Mouse (Mus musculus) heart, embryonic 15.5 days (tissue): ENCODE data around the gene RPS10-NUDT3. TPM values are rescaled to one million over a fixed set of nuclear protein-coding genes. Genes with fewer than 3 reads are reported as not detected.

Experiments
- ATAC-seq: fragments of 200-750 bp; cut with Nextera tagmentation; replicated peaks from 2 replicates; pipeline ENCODE4 v1.8.0; 2017; ENCODE audit warnings: low read depth, moderate TSS enrichment; ENCODE audit not compliant: insufficient number of reproducible peaks, insufficient read depth, low FRiP score
- H3K27ac ChIP-seq: fragments of 300-500 bp; sonication (generic); 2 replicates; pipeline ENCODE4 v1.5.1; 2015; ENCODE audit warnings: mild to moderate bottlenecking, inconsistent platforms
- H3K27me3 ChIP-seq: fragments of 300-500 bp; sonication (generic); 2 replicates; pipeline ENCODE4 v1.6.1; 2015; ENCODE audit warnings: inconsistent platforms
- H3K36me3 ChIP-seq: fragments of 300-500 bp; sonication (generic); 2 replicates; pipeline ENCODE4 v1.6.1; 2015; ENCODE audit warnings: mild to moderate bottlenecking, inconsistent platforms
- H3K4me1 ChIP-seq: fragments of 300-500 bp; sonication (generic); replicated peaks from 2 replicates; pipeline ENCODE4 v1.6.1; 2015; ENCODE audit warnings: inconsistent platforms
- H3K4me2 ChIP-seq: fragments of 300-500 bp; sonication (generic); 2 replicates; pipeline ENCODE4 v1.6.1; 2015; ENCODE audit warnings: inconsistent platforms, mild to moderate bottlenecking, moderate library complexity
- H3K4me3 ChIP-seq: fragments of 300-500 bp; sonication (generic); 2 replicates; pipeline ENCODE4 v1.5.1; 2015; ENCODE audit warnings: mild to moderate bottlenecking, inconsistent platforms
- H3K9ac ChIP-seq: fragments of 300-500 bp; sonication (generic); 2 replicates; pipeline ENCODE4 v1.6.1; 2015; ENCODE audit warnings: mild to moderate bottlenecking, inconsistent platforms
- H3K9me3 ChIP-seq: fragments of 300-500 bp; sonication (generic); replicated peaks from 2 replicates; pipeline ENCODE4 v1.6.1; 2016; ENCODE audit warnings: inconsistent platforms
- WGBS: fragments of 180-500 bp; shearing (Covaris S2); methylation state at CpG from one replicate; pipeline ENCODE4 v1.1.7; 2015; ENCODE audit warnings: mixed read lengths; 5-methylcytosine and 5-hydroxymethylcytosine counted together
- polyA plus RNA-seq: library from polyadenylated mRNA; unstranded; fragments of >200 nt; fragmentation: Nextera tagmentation; extraction: Ambion mirVana; gene quantifications from 2 replicates; pipeline ENCODE4 v1.2.1, GENCODE M21; 2015

RPS10-NUDT3 gene
- polyA plus RNA-seq, 1 experiment from 2014 or later, result not detected

GRCm38 (mm10) chr17:27565942-27566267 is 69.1 kb downstream of the RPS10-NUDT3 start:
- peak; percentile 4; the same call in 1 of the 2 replicates for ATAC-seq

GRCm38 (mm10) chr17:27565163-27565941 is 69.7 kb downstream of the RPS10-NUDT3 start, which contains the start of gene AI413582:
Gene AI413582 (minus strand): TSS chr17:27565756.
- peak within 1 kb of the TSS; percentile 75 for H3K9ac ChIP-seq
- WGBS, result under 1% methylated on average over 58 of the region's 58 CpGs
- peaks cover 34% of the 10 kb centered on the region for H3K4me1 ChIP-seq
- H3K4me2 ChIP-seq, result peak within 1 kb of the TSS; percentile 95
- peak within 1 kb of the TSS; percentile 72 for H3K4me3 ChIP-seq
- H3K27ac ChIP-seq, result peak within 1 kb of the TSS; percentile 60
- no peaks in the 10 kb centered on the region for H3K9me3 ChIP-seq
- peak; percentile 93 for ATAC-seq
- H3K36me3 ChIP-seq, result no peaks in the 10 kb centered on the region
- H3K27me3 ChIP-seq, result no peaks in the 10 kb centered on the region

More at GRCm38 (mm10) chr17:27565942-27566267, 69.1 kb downstream of the RPS10-NUDT3 start:
- WGBS, result under 1% methylated on average over 13 of the region's 13 CpGs
- peak overlapping the region; percentile 95 for H3K4me2 ChIP-seq
- peaks cover 32% of the 10 kb centered on the region for H3K4me1 ChIP-seq
- H3K27ac ChIP-seq, result no peak overlapping the region
- peak overlapping the region; percentile 72 for H3K4me3 ChIP-seq
- no peaks in the 10 kb centered on the region for H3K36me3 ChIP-seq
- no peaks in the 10 kb centered on the region for H3K9me3 ChIP-seq
- no peaks in the 10 kb centered on the region for H3K27me3 ChIP-seq
- peak overlapping the region; percentile 70 for H3K9ac ChIP-seq

- H3K27ac ChIP-seq, result peak overlapping the region; percentile 60
- peak overlapping the region; percentile 72 for H3K4me3 ChIP-seq
- H3K9me3 ChIP-seq, result no peaks in the 10 kb centered on the region
- peaks cover 34% of the 10 kb centered on the region for H3K4me1 ChIP-seq
- H3K4me2 ChIP-seq, result peak overlapping the region; percentile 95
- no peak for ATAC-seq
- 17% methylated on average over 20 of the region's 20 CpGs for WGBS
- no peaks in the 10 kb centered on the region for H3K36me3 ChIP-seq
- peak overlapping the region; percentile 75 for H3K9ac ChIP-seq
- H3K27me3 ChIP-seq, result no peaks in the 10 kb centered on the region
These were observed 70.4 kb downstream of the RPS10-NUDT3 start for GRCm38 (mm10) chr17:27564391-27565162.

- Histone ChIP-seq H3K4me1 (peaks cover 39% of the 10 kb centered on the region), H3K4me2 (no peak overlapping the region; the same call in 1 of the 2 replicates), H3K27ac (no peak overlapping the region), H3K27me3 (no peaks in the 10 kb centered on the region), H3K9ac (no peak overlapping the region), H3K4me3 (no peak overlapping the region), H3K36me3 (no peaks in the 10 kb centered on the region), H3K9me3 (no peaks in the 10 kb centered on the region)
- WGBS, result 61% methylated on average over 7 of the region's 7 CpGs
- no peak for ATAC-seq
These were observed 71.2 kb downstream of the RPS10-NUDT3 start for GRCm38 (mm10) chr17:27563771-27564244.

- H3K4me1 ChIP-seq, result peaks cover 53% of the 10 kb centered on the region
- no peaks in the 10 kb centered on the region for H3K27me3 ChIP-seq
- H3K9ac ChIP-seq, result no peak overlapping the region
These were observed 73.1 kb downstream of the RPS10-NUDT3 start for GRCm38 (mm10) chr17:27561809-27562526.

GRCm38 (mm10) chr17:27560926-27561480 is 74.0 kb downstream of the RPS10-NUDT3 start:
- Histone ChIP-seq H3K27ac (no peak overlapping the region), H3K9ac (no peak overlapping the region), H3K9me3 (no peaks in the 10 kb centered on the region), H3K4me1 (peaks cover 48% of the 10 kb centered on the region), H3K36me3 (no peaks in the 10 kb centered on the region), H3K4me3 (no peak overlapping the region), H3K27me3 (no peaks in the 10 kb centered on the region), H3K4me2 (no peak overlapping the region)
- 83% methylated on average over 13 of the region's 13 CpGs for WGBS
- ATAC-seq, result no peak

More at GRCm38 (mm10) chr17:27561809-27562526, 73.1 kb downstream of the RPS10-NUDT3 start:
- no peak for ATAC-seq
- no peak overlapping the region for H3K27ac ChIP-seq
- H3K4me2 ChIP-seq, result no peak overlapping the region
- H3K36me3 ChIP-seq, result no peaks in the 10 kb centered on the region
- H3K4me3 ChIP-seq, result no peak overlapping the region
- WGBS, result 50% methylated on average over 10 of the region's 11 CpGs
- no peaks in the 10 kb centered on the region for H3K9me3 ChIP-seq

GRCm38 (mm10) chr17:27559596-27559995 is 75.4 kb downstream of the RPS10-NUDT3 start:
- Histone ChIP-seq H3K9ac (no peak overlapping the region), H3K4me2 (peak overlapping the region; percentile 90; the same call in 1 of the 2 replicates), H3K4me3 (no peak overlapping the region), H3K4me1 (peaks cover 52% of the 10 kb centered on the region), H3K9me3 (no peaks in the 10 kb centered on the region), H3K27ac (no peak overlapping the region), H3K27me3 (no peaks in the 10 kb centered on the region), H3K36me3 (no peaks in the 10 kb centered on the region)
- ATAC-seq, result no peak
- WGBS, result 81% methylated on average over 12 of the region's 12 CpGs

- Histone ChIP-seq H3K27me3 (no peaks in the 10 kb centered on the region), H3K9me3 (no peaks in the 10 kb centered on the region), H3K9ac (0 out of 2 replicates have a peak overlapping the region, but pooled peaks have one; percentile 6), H3K4me2 (peak overlapping the region; percentile 90), H3K4me1 (peaks cover 50% of the 10 kb centered on the region), H3K36me3 (no peaks in the 10 kb centered on the region), H3K27ac (no peak overlapping the region), H3K4me3 (peak overlapping the region; percentile 83; the same call in 1 of the 2 replicates)
- 21% methylated on average over 5 of the region's 5 CpGs for WGBS
- no peak for ATAC-seq
These were observed 76.2 kb downstream of the RPS10-NUDT3 start for GRCm38 (mm10) chr17:27558845-27559244.

GRCm38 (mm10) chr17:27557927-27558661 is 76.9 kb downstream of the RPS10-NUDT3 start:
- no peaks in the 10 kb centered on the region for H3K27me3 ChIP-seq
- no peaks in the 10 kb centered on the region for H3K36me3 ChIP-seq
- no peaks in the 10 kb centered on the region for H3K9me3 ChIP-seq
- 16% methylated on average over 14 of the region's 14 CpGs for WGBS
- peak overlapping the region; percentile 92 for H3K9ac ChIP-seq
- no peak for ATAC-seq
- peak overlapping the region; percentile 96 for H3K27ac ChIP-seq
- H3K4me3 ChIP-seq, result peak overlapping the region; percentile 83
- peaks cover 49% of the 10 kb centered on the region for H3K4me1 ChIP-seq
- H3K4me2 ChIP-seq, result peak overlapping the region; percentile 90
